Mouse (Mus musculus) monocyte, adult 2 months (primary cell): ENCODE measurements around the gene Daxx.
"Not testable (repeated sequence)": the region's sequence is repeated elsewhere in the genome, so short reads cannot be mapped to it uniquely, and the experiment has no call there.

Experiments
- DNase-seq, 2 experiments: peaks; one replicate each; pipeline ENCODE4 v3.0.0; 2022; ENCODE audit warnings: low spot score in 2 of 2, low read depth in 1 of 2

The Daxx gene

DNA sequence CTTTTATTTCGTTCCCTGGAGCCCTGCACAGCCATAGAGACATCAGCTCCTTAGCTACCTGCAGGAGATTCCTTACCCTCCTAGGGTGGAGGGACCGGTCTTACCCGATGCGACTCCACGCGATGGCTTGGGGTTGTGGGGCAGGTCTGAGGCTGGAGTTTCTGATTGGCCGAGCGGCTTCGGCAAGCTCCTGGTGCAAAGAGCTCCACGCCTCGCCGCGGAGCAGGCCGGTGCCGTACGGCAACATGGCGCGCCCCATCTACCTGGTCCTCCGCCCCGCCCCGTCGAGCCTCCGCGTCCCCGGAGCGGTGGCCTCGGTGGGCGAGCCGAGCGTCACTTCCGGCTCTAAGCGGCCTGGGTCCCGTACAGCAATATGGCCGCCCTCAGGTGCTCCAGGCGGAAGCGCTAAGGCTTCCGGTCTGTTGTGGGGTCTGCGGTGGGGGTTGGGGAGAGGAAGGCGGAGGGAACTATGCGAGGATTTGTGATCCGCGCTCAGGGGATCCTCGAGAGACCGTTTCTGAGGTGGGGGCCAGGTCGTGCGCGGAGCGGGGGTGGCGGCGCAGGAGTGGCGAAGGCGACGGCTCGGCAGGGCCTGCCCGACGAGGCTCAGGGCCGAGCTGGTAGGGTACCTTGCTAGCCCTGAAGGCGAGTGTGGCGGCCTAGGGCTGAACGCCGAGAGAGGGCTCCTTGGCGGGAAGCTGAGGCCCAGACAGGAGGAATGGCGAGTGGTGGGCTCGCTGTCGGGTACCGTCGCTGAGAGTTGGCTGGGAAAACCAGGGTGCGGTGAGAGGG, at the start of gene Daxx:
Gene Daxx, plus strand, starts transcription at position 338 of the 792 bp plus-strand sequence.
- peak; percentile 92 to 96 for DNase-seq

DNA sequence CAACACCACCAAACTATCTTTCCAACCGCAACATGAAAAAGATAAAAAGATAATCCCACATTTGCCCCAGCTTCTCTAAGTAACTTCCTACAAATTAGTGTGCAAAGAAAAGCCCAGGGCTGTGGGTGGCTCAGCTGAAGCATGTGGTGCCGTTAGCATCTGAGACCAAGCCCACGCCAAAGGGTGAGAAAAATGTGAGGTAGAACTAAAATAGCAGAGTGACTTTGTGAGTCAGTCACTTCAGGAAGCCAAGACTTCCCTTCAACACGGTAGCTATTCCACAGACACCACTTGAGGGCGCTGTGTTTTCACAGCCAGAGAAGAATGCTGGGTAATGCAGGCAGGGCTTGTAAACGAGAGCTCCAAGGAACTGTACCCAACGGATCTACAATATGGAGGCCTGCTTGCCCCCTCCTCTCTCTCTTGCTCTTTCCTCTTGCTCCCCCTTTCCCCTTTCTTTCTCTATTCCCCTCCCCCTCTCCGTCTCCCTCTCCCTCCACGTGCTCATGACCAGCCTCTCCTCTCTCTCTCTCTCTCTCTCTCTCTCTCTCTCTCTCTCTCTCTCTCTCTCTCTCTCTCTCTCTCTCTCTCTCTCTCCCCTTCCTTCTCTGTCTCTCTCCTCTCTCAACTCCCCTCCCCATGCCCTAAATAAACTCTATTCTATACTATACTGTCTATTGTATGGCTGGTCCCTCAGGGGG, 43.7 kb upstream of the Daxx start:
- DNase-seq: peak; percentile 23 to 47

GRCm38 (mm10) chr17:33873537-33873936, 35.7 kb upstream of the Daxx start, which contains the start of gene Gm7029:
Gene Gm7029, plus strand, starts transcription at chr17:33873837.
- DNase-seq: not testable (repeated sequence)

DNA sequence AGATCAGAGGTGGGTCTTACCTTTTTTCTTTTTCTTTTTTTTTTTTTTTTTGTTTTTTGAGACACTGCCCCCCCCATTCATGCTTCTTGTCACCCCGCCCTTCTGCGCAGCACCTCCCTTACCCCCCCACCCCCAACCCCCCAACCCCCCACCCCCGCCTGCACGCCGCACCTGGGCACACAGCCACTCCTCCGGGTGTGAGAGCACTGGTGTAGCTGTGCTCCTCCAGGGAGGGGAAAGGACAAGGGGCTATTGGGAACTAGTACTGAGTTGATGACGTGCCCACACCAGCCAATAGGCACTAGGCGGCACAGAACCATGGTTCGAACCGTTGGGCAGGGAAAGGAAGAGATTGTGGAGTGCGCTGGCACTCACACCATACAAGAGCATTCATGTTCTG, 34.8 kb upstream of the Daxx start:
- no peak for DNase-seq

DNA sequence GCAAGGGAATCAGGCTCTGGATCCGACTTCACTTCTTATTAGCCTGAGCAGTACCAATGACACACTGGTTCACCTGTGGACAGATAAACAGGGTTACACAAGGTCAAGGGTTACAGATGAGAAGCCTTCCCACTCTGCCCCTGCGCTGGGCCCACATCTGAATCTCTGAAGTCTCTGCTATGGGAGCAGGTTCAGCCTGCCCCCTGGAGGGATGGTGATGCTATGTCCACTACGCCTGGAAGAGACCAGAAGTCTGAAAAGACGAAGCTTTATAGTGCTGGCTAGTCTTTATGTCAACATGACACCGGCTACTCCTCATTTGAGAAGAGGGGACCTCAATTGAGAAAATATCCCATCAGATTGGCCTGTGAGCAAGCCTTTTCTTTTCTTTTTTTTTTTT, 33.4 kb upstream of the Daxx start:
- DNase-seq: not testable (repeated sequence)

GRCm38 (mm10) chr17:33884320-33884719, 24.9 kb upstream of the Daxx start:
- DNase-seq: not testable (repeated sequence)

DNA sequence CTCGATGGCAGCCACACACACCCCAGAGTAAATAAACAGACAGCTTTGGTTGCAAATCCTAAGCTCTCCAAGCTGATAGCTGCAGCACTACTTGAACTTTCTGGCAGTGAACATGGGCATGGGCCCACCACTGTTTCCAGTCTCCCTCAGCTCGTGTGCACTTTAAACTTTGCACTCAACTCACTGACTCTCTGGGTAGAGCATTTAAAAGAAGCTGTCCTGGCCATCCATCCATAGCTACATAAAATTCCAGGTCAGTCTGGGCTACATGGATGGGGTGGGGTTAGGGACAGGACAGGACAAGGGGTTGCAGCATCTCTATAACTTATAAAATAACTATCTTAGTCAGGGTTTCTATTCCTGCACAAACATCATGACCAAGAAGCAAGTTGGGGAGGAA, 21.4 kb upstream of the Daxx start:
- not testable (repeated sequence) for DNase-seq

DNA sequence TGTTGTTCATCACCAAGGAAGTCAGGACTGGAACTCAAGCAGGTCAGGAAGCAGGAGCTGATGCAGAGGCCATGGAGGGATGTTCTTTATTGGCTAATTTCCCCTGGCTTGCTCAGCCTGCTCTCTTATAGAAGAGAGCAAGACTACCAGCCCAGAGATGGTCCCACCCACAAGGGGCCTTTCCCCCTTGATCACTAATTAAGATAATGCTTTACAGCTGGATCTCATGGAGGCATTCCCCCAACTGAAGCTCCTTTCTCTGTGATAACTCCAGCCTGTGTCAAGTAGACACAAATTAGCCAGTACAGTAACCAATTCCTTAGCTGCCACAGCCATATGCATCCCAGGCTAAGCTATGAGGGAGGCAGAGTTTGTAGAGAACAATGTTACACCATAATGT, 21.0 kb upstream of the Daxx start:
- DNase-seq: not testable (repeated sequence)

- not testable (repeated sequence) for DNase-seq
These were observed 19.2 kb upstream of the Daxx start for GRCm38 (mm10) chr17:33889941-33890532.

GRCm38 (mm10) chr17:33890533-33891059, 18.6 kb upstream of the Daxx start, which contains the start of gene Kifc1:
Gene Kifc1, minus strand, starts transcription at chr17:33890661.
- DNase-seq: peak; percentile 98 to 99

DNA sequence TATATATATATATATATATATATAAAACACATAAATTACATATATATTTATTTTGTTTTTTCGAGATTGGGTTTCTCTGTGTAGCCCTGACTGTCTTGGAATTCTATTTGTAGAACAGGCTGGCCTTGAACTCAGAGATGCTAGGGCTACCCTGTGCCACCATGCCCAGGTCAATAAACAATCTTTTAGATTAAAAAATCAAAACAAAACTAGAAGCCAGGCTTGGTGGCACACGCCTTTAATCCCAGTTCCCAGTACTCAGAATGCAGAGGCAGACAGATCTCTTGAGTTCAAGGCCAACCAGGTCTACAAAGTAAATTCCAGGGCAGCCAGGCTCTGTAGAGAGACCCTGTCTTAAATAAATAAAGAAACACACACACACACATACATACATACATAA, 17.9 kb upstream of the Daxx start:
- no peak for DNase-seq

DNA sequence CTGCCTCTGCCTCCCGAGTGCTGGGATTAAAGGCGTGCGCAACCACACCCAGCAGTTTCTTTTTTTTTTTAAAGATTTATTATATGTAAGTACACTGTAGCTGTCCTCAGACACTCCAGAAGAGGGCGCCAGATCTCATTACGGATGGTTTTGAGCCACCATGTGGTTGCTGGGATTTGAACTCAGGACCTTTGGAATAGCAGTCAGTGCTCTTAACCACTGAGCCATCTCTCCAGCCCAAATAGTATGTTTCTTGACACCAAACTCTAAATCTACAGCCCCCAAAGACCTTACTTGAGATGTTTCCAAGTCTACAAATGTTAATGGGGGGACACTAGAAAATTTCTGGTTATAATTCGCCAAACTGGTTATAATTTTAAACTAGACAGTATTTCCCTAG, 17.3 kb upstream of the Daxx start:
- DNase-seq: not testable (repeated sequence)

- no peak for DNase-seq
These were observed 16.8 kb upstream of the Daxx start for GRCm38 (mm10) chr17:33892429-33892828.

GRCm38 (mm10) chr17:33893011-33893410, 16.2 kb upstream of the Daxx start:
- not testable (repeated sequence) for DNase-seq

- no peak for DNase-seq
These were observed 12.0 kb upstream of the Daxx start for GRCm38 (mm10) chr17:33897114-33897794.

GRCm38 (mm10) chr17:33898193-33898592, 11.0 kb upstream of the Daxx start:
- DNase-seq: not testable (repeated sequence)

DNA sequence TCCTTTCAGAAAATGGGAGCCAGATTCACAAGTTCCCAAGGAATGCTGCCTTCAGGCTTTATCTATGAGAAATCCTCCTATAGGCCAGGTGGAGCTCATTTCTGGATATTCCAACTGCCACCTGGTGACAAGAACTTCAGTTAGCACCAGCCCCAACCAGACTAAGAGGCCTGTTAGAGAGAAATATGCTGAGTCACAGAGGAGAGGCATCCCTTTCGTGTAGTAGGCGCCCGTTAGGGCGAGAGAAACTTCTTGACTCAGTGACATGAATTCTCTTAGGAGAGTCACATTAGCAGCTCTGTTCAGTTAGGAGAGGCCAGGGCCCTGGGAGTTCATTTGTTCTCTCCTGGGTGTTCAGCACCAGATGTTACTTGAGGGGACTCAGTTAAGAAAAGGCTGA, 9.6 kb upstream of the Daxx start:
- DNase-seq: no peak

GRCm38 (mm10) chr17:33900281-33900988, 8.8 kb upstream of the Daxx start:
- no peak for DNase-seq

GRCm38 (mm10) chr17:33900989-33901314, 8.3 kb upstream of the Daxx start:
- no peak for DNase-seq

DNA sequence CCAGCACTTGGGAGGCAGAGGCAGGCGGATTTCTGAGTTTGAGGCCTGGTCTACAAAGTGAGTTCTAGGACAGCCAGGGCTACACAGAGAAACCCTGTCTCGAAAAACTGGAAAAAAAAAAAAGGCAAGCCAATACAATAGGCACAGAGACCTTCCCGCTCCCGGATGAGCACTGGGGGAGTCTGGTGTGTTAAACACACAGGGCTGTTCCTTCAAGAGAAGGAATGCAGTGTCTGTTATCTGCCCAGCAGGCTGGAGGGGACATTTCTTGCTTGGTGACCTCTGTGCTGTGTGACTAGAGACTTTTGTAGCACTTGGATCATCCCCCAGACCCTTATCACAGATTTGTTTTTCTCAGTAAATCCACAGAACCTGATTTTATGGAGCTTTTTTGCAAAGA, 7.6 kb upstream of the Daxx start:
- no peak for DNase-seq

GRCm38 (mm10) chr17:33902079-33902478, 7.1 kb upstream of the Daxx start:
- no peak for DNase-seq
